Mouse (Mus musculus) limb, embryonic 14.5 days (tissue): ENCODE data around the gene Magoh. TPM values are rescaled to one million over a fixed set of nuclear protein-coding genes. Genes with fewer than 3 reads are reported as not detected.

Experiments
- ATAC-seq: fragments of 200-750 bp; cut with Nextera tagmentation; 2 replicates; pipeline ENCODE4 v1.8.0; 2017; ENCODE audit warnings: low read depth, moderate number of reproducible peaks, moderate TSS enrichment; ENCODE audit not compliant: low FRiP score
- DNase-seq: peaks from one replicate; pipeline ENCODE4 v3.0.0-alpha.2; 2015; ENCODE audit warnings: low spot score
- H3K27ac ChIP-seq: fragments of 300-500 bp; sonication (generic); replicated peaks from 2 replicates; pipeline ENCODE4 v1.5.1; 2014; ENCODE audit warnings: low read depth, mild to moderate bottlenecking, low read length, moderate library complexity, mixed read lengths
- H3K27me3 ChIP-seq: fragments of 300-500 bp; sonication (generic); 2 replicates; pipeline ENCODE4 v1.6.1; 2014; ENCODE audit warnings: low read length, mixed read lengths; ENCODE audit not compliant: control insufficient read depth, insufficient read depth
- H3K36me3 ChIP-seq: fragments of 300-500 bp; sonication (generic); 2 replicates; pipeline ENCODE4 v1.6.1; 2014; ENCODE audit warnings: mild to moderate bottlenecking, low read length, moderate library complexity, mixed read lengths; ENCODE audit not compliant: control insufficient read depth, insufficient read depth
- H3K4me1 ChIP-seq: fragments of 300-500 bp; sonication (generic); 2 replicates; pipeline ENCODE4 v1.6.1; 2014; ENCODE audit warnings: antibody characterized with exemption, low read length, mixed read lengths; ENCODE audit not compliant: control insufficient read depth, insufficient read depth
- H3K4me2 ChIP-seq: fragments of 300-500 bp; sonication (generic); replicated peaks from 2 replicates; pipeline ENCODE4 v1.6.1; 2014; ENCODE audit warnings: low read depth, mild to moderate bottlenecking, low read length, moderate library complexity; ENCODE audit not compliant: severe bottlenecking
- H3K4me3 ChIP-seq: fragments of 300-500 bp; sonication (generic); replicated peaks from 2 replicates; pipeline ENCODE4 v1.5.1; 2014; ENCODE audit warnings: low read length
- H3K9ac ChIP-seq: fragments of 300-500 bp; sonication (generic); 2 replicates; pipeline ENCODE4 v1.6.1; 2014; ENCODE audit warnings: mild to moderate bottlenecking, low read depth, low read length, moderate library complexity; ENCODE audit not compliant: severe bottlenecking
- H3K9me3 ChIP-seq: fragments of 300-500 bp; sonication (generic); 2 replicates; pipeline ENCODE4 v1.6.1; 2016; ENCODE audit warnings: low read length; ENCODE audit not compliant: control insufficient read depth
- POLR2A ChIP-seq: fragments of 200-500 bp; IDR thresholded peaks from 2 replicates; pipeline ENCODE4 v1.8.0; 2012; ENCODE audit warnings: inconsistent platforms, mild to moderate bottlenecking, moderate library complexity, borderline replicate concordance; ENCODE audit not compliant: insufficient read depth, insufficient read length; ENCODE audit errors: extremely low read depth
- WGBS: fragments of 180-500 bp; shearing (Covaris S2); extraction: QIAGEN DNeasy Blood & Tissue Kit; methylation state at CpG from one replicate; pipeline ENCODE4 v1.1.7; 2014; 5-methylcytosine and 5-hydroxymethylcytosine counted together
- polyA plus RNA-seq, 2 experiments: library from polyadenylated mRNA; depleted of rRNA in 1 of 2; stranded (reverse) in 1 of 2; unstranded in 1 of 2; fragments of >200 nt; fragmentation: Nextera tagmentation in 1 of 2; extraction: Ambion mirVana in 1 of 2; gene quantifications; 2 replicates each; pipeline versions ENCODE4 v1.2.1 to v1.2.3; 2012 to 2014

The Magoh gene
- polyA plus RNA-seq, 2 experiments = 199 to 252 TPM

GRCm38 (mm10) chr4:107928726-107929125 is 49.2 kb downstream of the Magoh start:
- no peak for ATAC-seq
- H3K4me3 ChIP-seq = no peak overlapping the region
- H3K4me2 ChIP-seq = no peak overlapping the region
- no peaks in the 10 kb centered on the region for H3K27me3 ChIP-seq
- no peaks in the 10 kb centered on the region for H3K36me3 ChIP-seq
- no peak for DNase-seq
- TF ChIP-seq POLR2A = no peak
- H3K9ac ChIP-seq = no peak overlapping the region
- no peak overlapping the region for H3K27ac ChIP-seq
- H3K9me3 ChIP-seq = no peaks in the 10 kb centered on the region
- H3K4me1 ChIP-seq = no peaks in the 10 kb centered on the region
- WGBS = 84% methylated on average over 2 of the region's 2 CpGs

GRCm38 (mm10) chr4:107931453-107931852 is 51.9 kb downstream of the Magoh start:
- H3K36me3 ChIP-seq = no peaks in the 10 kb centered on the region
- 68% methylated on average over 3 of the region's 3 CpGs for WGBS
- H3K27me3 ChIP-seq = no peaks in the 10 kb centered on the region
- no peak overlapping the region for H3K4me2 ChIP-seq
- no peak for DNase-seq
- H3K9ac ChIP-seq = no peak overlapping the region
- TF ChIP-seq POLR2A = no peak
- no peak overlapping the region for H3K27ac ChIP-seq
- no peak overlapping the region for H3K4me3 ChIP-seq
- ATAC-seq = no peak
- no peaks in the 10 kb centered on the region for H3K4me1 ChIP-seq
- H3K9me3 ChIP-seq = no peaks in the 10 kb centered on the region

DNA sequence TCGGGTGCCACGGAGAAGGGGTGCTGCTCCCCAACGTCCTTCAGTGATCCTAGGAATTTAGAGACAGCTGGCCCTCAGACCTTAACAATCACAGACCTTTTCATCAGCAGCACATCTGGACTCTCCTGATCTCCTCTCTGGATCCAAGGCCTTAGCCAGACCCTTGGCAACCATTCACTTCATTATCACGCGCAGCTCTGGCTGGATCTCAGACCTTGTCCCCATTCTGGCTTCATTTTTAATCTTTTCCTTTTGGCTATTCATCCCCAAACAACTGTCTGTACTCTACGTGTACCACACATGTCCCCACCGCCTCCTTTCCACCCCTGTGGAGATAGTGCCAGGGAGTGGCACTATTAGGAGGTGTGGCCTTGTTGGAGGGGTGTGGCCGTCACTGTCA is 53.7 kb downstream of the Magoh start:
- Histone ChIP-seq H3K4me3 (no peak overlapping the region), H3K9me3 (no peaks in the 10 kb centered on the region), H3K4me2 (no peak overlapping the region), H3K9ac (no peak overlapping the region), H3K36me3 (no peaks in the 10 kb centered on the region), H3K4me1 (no peaks in the 10 kb centered on the region), H3K27me3 (no peaks in the 10 kb centered on the region), H3K27ac (no peak overlapping the region)
- no peak for TF ChIP-seq POLR2A
- ATAC-seq = no peak
- no peak for DNase-seq
- 71% methylated on average over 8 of the region's 8 CpGs for WGBS

DNA sequence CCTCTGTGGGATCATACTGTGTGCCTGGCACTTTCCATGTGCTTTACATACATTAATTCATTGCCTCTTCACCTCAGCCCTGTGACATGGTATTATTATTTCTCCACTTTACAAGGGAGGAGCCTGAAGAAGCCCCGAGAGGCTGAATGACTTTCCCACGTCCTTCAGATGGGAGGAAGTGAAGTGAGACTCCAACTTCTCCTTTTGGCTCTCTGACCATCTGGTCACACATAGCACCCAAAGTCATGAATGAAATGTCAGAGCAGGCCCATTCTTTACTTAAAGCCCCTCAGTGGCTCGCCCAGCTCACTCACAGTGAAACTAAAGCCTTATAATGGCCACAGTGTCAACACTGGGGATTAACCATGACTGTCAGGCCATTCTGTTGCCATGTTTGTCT is 55.7 kb downstream of the Magoh start:
- TF ChIP-seq POLR2A = no peak
- Histone ChIP-seq H3K4me2 (no peak overlapping the region), H3K27me3 (no peaks in the 10 kb centered on the region), H3K4me3 (no peak overlapping the region), H3K4me1 (no peaks in the 10 kb centered on the region), H3K36me3 (no peaks in the 10 kb centered on the region), H3K9ac (no peak overlapping the region), H3K9me3 (no peaks in the 10 kb centered on the region), H3K27ac (no peak overlapping the region)
- DNase-seq (no peak), ATAC-seq (no peak)
- WGBS = 48% methylated on average over 3 of the region's 3 CpGs

Other genes with a start within 250 kb of the Magoh start
- 0.15 and 0.23 TPM in 2 replicates for gene Dmrtb1, start 195.5 kb upstream of the Magoh start, polyA plus RNA-seq (2012; rRNA removed)
- 0.15 and 0.18 TPM in 2 replicates for gene Dmrtb1, start 195.5 kb upstream of the Magoh start, polyA plus RNA-seq (2014; fragmentation: Nextera tagmentation; extraction: Ambion mirVana)
- gene Lrp8, start 77.5 kb upstream of the Magoh start, polyA plus RNA-seq (2012; rRNA removed) = 10.5 and 15.7 TPM in 2 replicates
- gene Lrp8, start 77.5 kb upstream of the Magoh start, polyA plus RNA-seq (2014; fragmentation: Nextera tagmentation; extraction: Ambion mirVana) = 3.2 and 4.1 TPM in 2 replicates
- gene 0610037L13Rik, start 10.1 kb downstream of the Magoh start, polyA plus RNA-seq (2012; rRNA removed) = 139 and 189 TPM in 2 replicates
- gene 0610037L13Rik, start 10.1 kb downstream of the Magoh start, polyA plus RNA-seq (2014; fragmentation: Nextera tagmentation; extraction: Ambion mirVana) = 159 and 163 TPM in 2 replicates
- 25.4 and 29.2 TPM in 2 replicates for gene Cpt2, start 43.9 kb downstream of the Magoh start, polyA plus RNA-seq (2012; rRNA removed)
- gene Cpt2, start 43.9 kb downstream of the Magoh start, polyA plus RNA-seq (2014; fragmentation: Nextera tagmentation; extraction: Ambion mirVana) = 27.5 and 32.7 TPM in 2 replicates
- gene Slc1a7, start 88.6 kb downstream of the Magoh start, polyA plus RNA-seq (2012; rRNA removed) = 0.16 and 0.29 TPM in 2 replicates
- 0.07 TPM in 1 of 2 replicates, not detected in the other for gene Slc1a7, start 88.6 kb downstream of the Magoh start, polyA plus RNA-seq (2014; fragmentation: Nextera tagmentation; extraction: Ambion mirVana)
- 23.0 and 27.9 TPM in 2 replicates for gene Podn, start 216.7 kb downstream of the Magoh start, polyA plus RNA-seq (2012; rRNA removed)
- gene Podn, start 216.7 kb downstream of the Magoh start, polyA plus RNA-seq (2014; fragmentation: Nextera tagmentation; extraction: Ambion mirVana) = 3.5 and 4.4 TPM in 2 replicates